Mouse (Mus musculus): Measurements from ENCODE around the gene Cntnap2.
A peak's percentile ranks its signal among the peaks of the same experiment; 100 is the strongest.
"Not testable (repeated sequence)": the region's sequence is repeated elsewhere in the genome, so short reads cannot be mapped to it uniquely, and the experiment has no call there.

The Cntnap2 gene

GRCm38 (mm10) chr6:47043586-47043985, 1984.4 kb downstream of the Cntnap2 start:
- Histone ChIP-seq H3K36me3 (ENCODE audit: control insufficient read depth, insufficient read depth, low read length, poor library complexity, severe bottlenecking) (no peaks in the 10 kb centered on the region), H3K27me3 (ENCODE audit: control insufficient read depth, insufficient read depth, low read length, poor library complexity, severe bottlenecking) (no peaks in the 10 kb centered on the region)
- DNase-seq (ENCODE audit: low read depth, low spot score) = no peak

GRCm38 (mm10) chr6:47044385-47045200, 1985.4 kb downstream of the Cntnap2 start:
- no peaks in the 10 kb centered on the region for H3K36me3 ChIP-seq (ENCODE audit: control insufficient read depth, insufficient read depth, low read length, poor library complexity, severe bottlenecking)
- H3K27me3 ChIP-seq (ENCODE audit: control insufficient read depth, insufficient read depth, low read length, poor library complexity, severe bottlenecking) = no peaks in the 10 kb centered on the region
- no peak for DNase-seq (ENCODE audit: low read depth, low spot score)

GRCm38 (mm10) chr6:47049051-47049450, 1989.9 kb downstream of the Cntnap2 start:
- DNase-seq (ENCODE audit: low read depth, low spot score) = no peak
- Histone ChIP-seq H3K36me3 (ENCODE audit: control insufficient read depth, insufficient read depth, low read length, poor library complexity, severe bottlenecking) (no peaks in the 10 kb centered on the region), H3K27me3 (ENCODE audit: control insufficient read depth, insufficient read depth, low read length, poor library complexity, severe bottlenecking) (no peaks in the 10 kb centered on the region)

GRCm38 (mm10) chr6:47050319-47051222, 1991.4 kb downstream of the Cntnap2 start:
- no peaks in the 10 kb centered on the region for H3K36me3 ChIP-seq (ENCODE audit: control insufficient read depth, insufficient read depth, low read length, poor library complexity, severe bottlenecking)
- H3K27me3 ChIP-seq (ENCODE audit: control insufficient read depth, insufficient read depth, low read length, poor library complexity, severe bottlenecking) = no peaks in the 10 kb centered on the region

GRCm38 (mm10) chr6:47061341-47061740, 2002.2 kb downstream of the Cntnap2 start:
- no peak for DNase-seq (ENCODE audit: low read depth, low spot score)
- H3K36me3 ChIP-seq (ENCODE audit: control insufficient read depth, insufficient read depth, low read length, poor library complexity, severe bottlenecking) = no peaks in the 10 kb centered on the region
- no peaks in the 10 kb centered on the region for H3K27me3 ChIP-seq (ENCODE audit: control insufficient read depth, insufficient read depth, low read length, poor library complexity, severe bottlenecking)

More at GRCm38 (mm10) chr6:47050319-47051222, 1991.4 kb downstream of the Cntnap2 start:
- DNase-seq (ENCODE audit: low read depth, low spot score) = no peak

GRCm38 (mm10) chr6:47089998-47090397, 2030.8 kb downstream of the Cntnap2 start:
- H3K27me3 ChIP-seq (ENCODE audit: control insufficient read depth, insufficient read depth, low read length, poor library complexity, severe bottlenecking) = no peaks in the 10 kb centered on the region
- no peak for DNase-seq (ENCODE audit: low read depth, low spot score)
- H3K36me3 ChIP-seq (ENCODE audit: control insufficient read depth, insufficient read depth, low read length, poor library complexity, severe bottlenecking) = no peaks in the 10 kb centered on the region

GRCm38 (mm10) chr6:47104951-47105350, 2045.8 kb downstream of the Cntnap2 start:
- Histone ChIP-seq H3K36me3 (ENCODE audit: control insufficient read depth, insufficient read depth, low read length, poor library complexity, severe bottlenecking) (no peaks in the 10 kb centered on the region), H3K27me3 (ENCODE audit: control insufficient read depth, insufficient read depth, low read length, poor library complexity, severe bottlenecking) (no peaks in the 10 kb centered on the region)
- DNase-seq (ENCODE audit: low read depth, low spot score) = no peak

GRCm38 (mm10) chr6:47109582-47110220, 2050.5 kb downstream of the Cntnap2 start:
- DNase-seq (ENCODE audit: low read depth, low spot score) = no peak
- H3K27me3 ChIP-seq (ENCODE audit: control insufficient read depth, insufficient read depth, low read length, poor library complexity, severe bottlenecking) = no peaks in the 10 kb centered on the region
- H3K36me3 ChIP-seq (ENCODE audit: control insufficient read depth, insufficient read depth, low read length, poor library complexity, severe bottlenecking) = no peaks in the 10 kb centered on the region

- H3K27me3 ChIP-seq (ENCODE audit: control insufficient read depth, insufficient read depth, low read length, poor library complexity, severe bottlenecking); H3K36me3 ChIP-seq (ENCODE audit: control insufficient read depth, insufficient read depth, low read length, poor library complexity, severe bottlenecking); DNase-seq (ENCODE audit: low read depth, low spot score): not testable (repeated sequence)
Measured at GRCm38 (mm10) chr6:47134063-47134462, 2074.9 kb downstream of the Cntnap2 start.

- not testable (repeated sequence) for DNase-seq (ENCODE audit: low read depth, low spot score); H3K27me3 ChIP-seq (ENCODE audit: control insufficient read depth, insufficient read depth, low read length, poor library complexity, severe bottlenecking); H3K36me3 ChIP-seq (ENCODE audit: control insufficient read depth, insufficient read depth, low read length, poor library complexity, severe bottlenecking)
Measured at GRCm38 (mm10) chr6:47153018-47153417, 2093.9 kb downstream of the Cntnap2 start.

- H3K27me3 ChIP-seq (ENCODE audit: control insufficient read depth, insufficient read depth, low read length, poor library complexity, severe bottlenecking); H3K36me3 ChIP-seq (ENCODE audit: control insufficient read depth, insufficient read depth, low read length, poor library complexity, severe bottlenecking): not testable (repeated sequence)
- peak; percentile 9 for DNase-seq (ENCODE audit: low read depth, low spot score)
Measured at GRCm38 (mm10) chr6:47174580-47175294, 2115.6 kb downstream of the Cntnap2 start.

GRCm38 (mm10) chr6:47175356-47176156, 2116.4 kb downstream of the Cntnap2 start:
- not testable (repeated sequence) for H3K36me3 ChIP-seq (ENCODE audit: control insufficient read depth, insufficient read depth, low read length, poor library complexity, severe bottlenecking); H3K27me3 ChIP-seq (ENCODE audit: control insufficient read depth, insufficient read depth, low read length, poor library complexity, severe bottlenecking)
- peak; percentile 3 for DNase-seq (ENCODE audit: low read depth, low spot score)

GRCm38 (mm10) chr6:47176157-47176555, 2117.0 kb downstream of the Cntnap2 start:
- DNase-seq (ENCODE audit: low read depth, low spot score); H3K36me3 ChIP-seq (ENCODE audit: control insufficient read depth, insufficient read depth, low read length, poor library complexity, severe bottlenecking); H3K27me3 ChIP-seq (ENCODE audit: control insufficient read depth, insufficient read depth, low read length, poor library complexity, severe bottlenecking): not testable (repeated sequence)

GRCm38 (mm10) chr6:47181372-47181771, 2122.2 kb downstream of the Cntnap2 start:
- not testable (repeated sequence) for H3K27me3 ChIP-seq (ENCODE audit: control insufficient read depth, insufficient read depth, low read length, poor library complexity, severe bottlenecking); H3K36me3 ChIP-seq (ENCODE audit: control insufficient read depth, insufficient read depth, low read length, poor library complexity, severe bottlenecking); DNase-seq (ENCODE audit: low read depth, low spot score)

Measured in splenic B cell, adult 2 months (primary cell).